20 mouse cellular contexts compared by ENCODE assay signal in genomic region chr10:111394421-111394820, GRCm38 (mm10).
DNase-seq lines count a peak whose midpoint lies in the region; ATAC-seq and TF ChIP-seq lines count a peak whose summit lies in the region.
"Had no signal": no experiment of that assay in that cellular context is flagged by ENCODE, and none has a peak within 500 bp of the region (broad histone marks: within the 10 kb centered on the region; RNA-seq: fewer than 3 reads in every experiment).

No protein-coding gene starts in this region.

- intact Hi-C loops in left cerebral cortex, adult 2 months (cut with DNase I), result loop anchor here (1.0 to 2.0 kb wide), 3 partner anchors 24 to 78 kb away; partner anchors contain the start of gene Nap1l1
- intact Hi-C loops in left cerebral cortex, postnatal 14 days (cut with DNase I), result no loop called here
- intact Hi-C loops in left cerebral cortex, postnatal 36 days (cut with DNase I), result no loop called here

- H3K4me2 ChIP-seq in forebrain, embryonic 13.5 days, result no peak overlapping the region
- H3K4me2 ChIP-seq: embryonic facial prominence, embryonic 13.5 days; forebrain, embryonic 12.5 days; hindbrain, embryonic 13.5 days had no signal

- no peak for ATAC-seq in forebrain, embryonic 13.5 days
- ATAC-seq: forebrain, postnatal 0 days; hindbrain, postnatal 0 days had no signal

- H3K27me3 ChIP-seq in forebrain, embryonic 13.5 days, result no peaks in the 10 kb centered on the region
- H3K27me3 ChIP-seq: embryonic facial prominence, embryonic 13.5 days; forebrain, embryonic 12.5 days; hindbrain, embryonic 13.5 days had no signal

- no peaks in the 10 kb centered on the region for H3K36me3 ChIP-seq in forebrain, embryonic 13.5 days (ENCODE audit: poor library complexity, severe bottlenecking)
- H3K36me3 ChIP-seq: embryonic facial prominence, embryonic 13.5 days; forebrain, embryonic 12.5 days; hindbrain, embryonic 13.5 days had no signal

- no peak overlapping the region for H3K9ac ChIP-seq in forebrain, embryonic 13.5 days
- H3K9ac ChIP-seq: embryonic facial prominence, embryonic 13.5 days; forebrain, embryonic 12.5 days; forebrain, postnatal 0 days; hindbrain, embryonic 13.5 days had no signal

- H3K27ac ChIP-seq in left cerebral cortex, adult 2 months, result peak overlapping the region; percentile 73
- H3K27ac ChIP-seq in forebrain, embryonic 13.5 days, result no peak overlapping the region
- H3K27ac ChIP-seq: embryonic facial prominence, embryonic 13.5 days; forebrain, embryonic 12.5 days; hindbrain, embryonic 13.5 days; hindbrain, postnatal 0 days had no signal

- 98% methylated on average over 9 of the region's 9 CpGs for WGBS in forebrain, embryonic 13.5 days

- TF ChIP-seq CTCF in left cerebral cortex, adult 2 months (IDR thresholded peaks at IDR 0.05), result no peak

- peaks cover 9% of the 10 kb centered on the region for H3K4me1 ChIP-seq in forebrain, embryonic 13.5 days

- H3K4me3 ChIP-seq in left cerebral cortex, adult 2 months, result no peak overlapping the region
- H3K4me3 ChIP-seq in forebrain, embryonic 13.5 days, result no peak overlapping the region
- H3K4me3 ChIP-seq: embryonic facial prominence, embryonic 13.5 days; forebrain, embryonic 12.5 days; hindbrain, embryonic 13.5 days had no signal

- DNase-seq in frontal cortex, adult 2 months (ENCODE audit: extremely low spot score in 1 of 2, low spot score in 1 of 2), result peak; percentile 67 to 75
- no peak for DNase-seq in frontal cortex, postnatal 10 days (ENCODE audit: low spot score in 2 of 2)
- DNase-seq in left cerebral cortex, adult 2 months (ENCODE audit: extremely low spot score in 1 of 2, low spot score in 2 of 2), result peak in 1 of 2 experiments; percentile 56
- no peak for DNase-seq in left cerebral cortex, postnatal 14 days (ENCODE audit: low spot score in 2 of 2)
- peak; percentile 86 for DNase-seq in brain, adult 2 months (ENCODE audit: low read depth, low spot score)
- DNase-seq in left cerebral cortex, postnatal 36 days (ENCODE audit: low spot score in 2 of 2), result peak; percentile 54 to 73
- DNase-seq in lung, postnatal 36 days, result no peak
- DNase-seq: adrenal gland, postnatal 10 days; cerebellum, adult 11-12 months; cerebellum, adult 9-10 months; cerebellum, postnatal 25 days; forebrain, postnatal 0 days; gastrocnemius, postnatal 36 days; heart, adult 11 months; heart, postnatal 10 days had no signal

- no peaks in the 10 kb centered on the region for H3K9me3 ChIP-seq in forebrain, embryonic 13.5 days (replicated peaks)
- H3K9me3 ChIP-seq: embryonic facial prominence, embryonic 13.5 days; forebrain, embryonic 12.5 days had no signal

Comparison
In these comparisons a context has a peak if more than half of its experiments do, and no peak if none do; other contexts are left out.
1. DNase-seq: peak in frontal cortex, adult 2 months (2 of 2), brain, adult 2 months (single experiment) and left cerebral cortex, postnatal 36 days (2 of 2); none in frontal cortex, postnatal 10 days (0 of 2), left cerebral cortex, postnatal 14 days (0 of 2) and lung, postnatal 36 days (single experiment).